Mouse (Mus musculus) 3134 (cell line): ENCODE measurements around the gene Tom1.

Source experiments
- DNase-seq: peaks from one replicate; pipeline ENCODE4 v3.0.0-alpha.2; 2011; ENCODE audit warnings: low spot score; ENCODE audit not compliant: insufficient read length; ENCODE audit errors: extremely low read depth

Gene Tom1

DNA sequence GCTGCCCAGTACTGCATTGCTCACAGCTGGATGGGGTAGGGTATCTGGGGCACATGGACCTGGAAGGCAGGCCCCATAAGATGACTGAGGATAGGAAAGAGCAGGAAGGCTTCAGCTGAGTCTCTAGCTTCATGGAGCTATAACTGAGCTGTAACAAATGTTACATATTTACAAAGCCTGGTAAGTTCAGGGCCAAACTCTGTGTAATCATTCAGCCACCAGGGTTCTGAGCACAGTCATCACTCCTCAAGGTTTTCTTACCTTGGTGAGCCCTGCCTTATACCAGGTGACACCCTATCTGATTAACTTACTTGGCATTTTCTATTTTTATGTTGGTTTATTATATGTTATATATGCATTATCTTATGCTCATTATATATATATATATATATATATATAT is 53.6 kb downstream of the Tom1 start:
- DNase-seq, result no peak

DNA sequence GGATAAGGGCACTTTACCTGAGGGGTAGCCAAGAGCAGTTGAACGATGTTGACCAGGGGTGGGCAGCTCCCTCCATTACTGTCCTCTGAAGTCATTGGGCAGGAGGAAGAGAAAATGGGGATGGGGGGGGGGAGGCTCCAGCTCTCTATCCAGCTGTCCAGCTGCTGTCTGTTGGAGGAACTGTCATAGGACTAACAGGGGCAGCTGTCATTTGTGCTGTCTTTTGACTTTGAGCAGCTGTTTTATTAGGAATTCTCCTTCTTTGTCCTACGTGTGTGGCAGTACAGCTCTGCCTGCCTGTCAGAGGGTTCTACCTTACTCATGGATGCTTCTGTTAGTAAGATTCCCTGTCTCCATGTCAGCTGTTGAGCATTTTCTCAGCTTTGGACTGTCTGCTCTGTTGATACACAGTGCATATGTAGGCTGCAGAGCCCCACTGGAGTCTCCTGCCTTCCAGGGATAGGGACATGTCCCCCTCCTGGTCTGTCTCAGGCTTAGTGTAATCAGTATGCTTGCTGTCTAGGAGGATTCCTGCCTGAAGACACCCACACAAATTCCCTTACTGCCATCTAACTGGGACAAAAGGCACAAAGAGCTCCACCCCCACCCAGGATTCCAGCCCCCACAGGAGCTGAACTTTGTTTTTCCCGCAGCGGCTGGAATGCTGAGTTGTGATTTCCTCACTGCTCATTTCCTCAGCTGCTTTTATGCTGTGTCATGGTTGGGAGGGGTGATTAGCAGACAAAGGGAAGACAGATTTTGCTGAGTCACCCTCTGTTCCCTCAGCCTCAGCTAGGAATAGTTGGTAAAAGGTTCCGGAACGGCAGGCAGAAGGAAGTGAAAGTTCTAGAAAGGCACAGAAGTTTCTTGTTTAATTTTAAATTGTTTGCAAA is 55.7 kb downstream of the Tom1 start:
- peak; percentile 55 for DNase-seq

DNA sequence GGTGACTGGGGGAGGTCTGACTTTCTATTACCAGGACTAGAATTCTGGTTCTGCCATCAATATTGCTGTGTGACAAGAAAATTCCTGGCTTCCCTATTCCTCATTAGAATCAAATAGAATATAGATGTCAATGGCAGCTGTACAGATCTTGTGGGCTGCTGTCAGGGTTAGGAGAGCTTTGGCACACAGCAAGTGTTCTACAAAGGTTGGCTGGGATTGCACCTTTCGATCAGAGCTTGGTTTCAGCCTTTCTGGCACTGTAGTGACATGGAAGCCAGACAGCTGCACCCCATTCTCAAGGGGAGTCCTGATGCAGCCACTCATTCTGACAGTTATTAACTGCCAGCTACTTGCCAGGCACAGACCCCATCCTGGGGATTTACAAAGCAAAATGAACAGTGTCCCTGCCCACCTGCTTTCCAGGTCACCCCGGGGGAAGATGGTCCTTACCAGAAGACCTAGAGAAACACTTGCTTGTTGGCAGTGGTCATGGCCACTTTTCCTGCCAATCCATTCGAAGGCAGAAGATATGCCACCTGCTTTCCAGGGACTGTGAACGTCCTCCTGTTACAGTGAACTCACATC is 57.4 kb downstream of the Tom1 start:
- no peak for DNase-seq

DNA sequence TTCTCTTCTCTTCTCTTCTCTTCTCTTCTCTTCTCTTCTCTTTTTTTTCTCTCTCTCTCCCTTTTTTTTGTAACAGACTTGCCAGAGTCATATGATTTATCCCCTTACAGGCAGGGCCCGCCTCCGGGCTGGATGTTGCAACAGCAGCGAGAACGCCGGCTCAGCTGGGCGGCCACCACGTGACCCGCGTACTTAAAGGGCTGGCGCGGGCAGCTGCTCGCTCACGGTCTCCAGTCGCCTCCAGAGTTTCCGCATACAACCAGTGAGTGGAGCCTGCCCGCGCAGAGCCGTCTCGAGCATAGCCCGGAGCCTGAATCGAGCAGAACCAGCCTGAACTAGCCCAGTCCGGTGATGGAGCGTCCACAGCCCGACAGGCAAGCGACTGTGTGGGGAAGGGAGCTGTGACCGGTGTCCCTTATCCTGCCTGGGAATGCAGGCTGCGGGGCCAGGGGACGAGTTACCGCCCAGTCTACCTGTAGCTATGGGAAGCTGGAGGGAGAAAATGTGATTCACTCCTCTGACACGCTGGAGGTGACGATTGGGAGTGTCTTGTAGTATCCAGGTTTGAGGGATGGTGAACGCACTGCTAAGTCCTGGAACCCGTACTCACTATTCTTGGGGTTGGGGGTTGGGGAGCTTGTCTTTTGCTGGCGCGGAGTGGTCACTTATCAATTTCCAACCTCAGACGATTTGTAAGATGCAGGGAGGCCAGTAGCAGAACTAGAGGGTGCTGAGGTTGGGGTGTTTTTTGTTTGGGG is 60.1 kb downstream of the Tom1 start, which contains the start of gene Hmox1:
Gene Hmox1 (plus strand): TSS at position 223 of the 758 bp plus-strand sequence.
- peak; percentile 96 for DNase-seq

DNA sequence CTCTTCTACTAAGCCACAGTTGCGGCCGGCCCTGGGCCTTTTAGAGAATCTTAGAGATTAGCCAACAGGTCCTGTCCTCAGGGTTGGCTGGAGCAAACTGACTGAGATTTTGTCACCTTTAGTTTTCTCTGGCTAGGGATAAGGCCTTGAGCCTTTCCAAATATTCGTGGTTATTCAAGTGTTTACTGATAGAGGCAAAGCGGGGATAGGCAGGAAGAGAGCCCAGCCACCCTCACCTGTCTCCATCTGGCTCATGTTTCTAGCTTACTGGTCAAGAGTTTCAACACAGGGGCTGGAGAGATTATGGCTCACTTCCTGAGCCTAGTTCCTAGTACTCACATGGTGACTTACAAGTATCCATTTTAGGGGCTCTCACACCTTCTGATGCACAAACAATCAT is 69.5 kb downstream of the Tom1 start:
- DNase-seq, result no peak

DNA sequence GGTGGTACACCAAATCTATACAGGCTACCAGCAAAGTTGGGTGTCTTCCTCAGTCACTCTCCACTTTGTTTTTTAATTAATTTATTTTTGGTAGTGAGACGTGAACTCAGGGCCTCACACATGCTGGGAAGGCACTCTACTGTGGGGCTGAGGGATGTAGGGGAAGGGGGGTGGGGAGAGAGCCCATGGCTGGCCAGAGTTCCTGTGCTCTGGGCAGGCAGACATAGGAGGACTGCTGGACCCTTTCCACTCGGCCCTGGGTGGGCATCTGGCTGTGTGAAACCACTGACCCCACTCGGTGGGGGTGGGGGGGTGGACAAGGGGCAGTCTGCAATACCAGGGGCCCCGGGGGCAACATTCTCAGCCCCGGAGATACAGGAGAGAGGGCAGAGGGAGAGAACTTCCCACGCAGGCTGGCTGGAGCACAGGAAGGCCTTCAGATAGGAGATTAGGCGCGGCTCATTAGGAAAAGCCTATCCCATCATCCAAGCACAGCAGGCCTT is 69.9 kb downstream of the Tom1 start:
- no peak for DNase-seq

DNA sequence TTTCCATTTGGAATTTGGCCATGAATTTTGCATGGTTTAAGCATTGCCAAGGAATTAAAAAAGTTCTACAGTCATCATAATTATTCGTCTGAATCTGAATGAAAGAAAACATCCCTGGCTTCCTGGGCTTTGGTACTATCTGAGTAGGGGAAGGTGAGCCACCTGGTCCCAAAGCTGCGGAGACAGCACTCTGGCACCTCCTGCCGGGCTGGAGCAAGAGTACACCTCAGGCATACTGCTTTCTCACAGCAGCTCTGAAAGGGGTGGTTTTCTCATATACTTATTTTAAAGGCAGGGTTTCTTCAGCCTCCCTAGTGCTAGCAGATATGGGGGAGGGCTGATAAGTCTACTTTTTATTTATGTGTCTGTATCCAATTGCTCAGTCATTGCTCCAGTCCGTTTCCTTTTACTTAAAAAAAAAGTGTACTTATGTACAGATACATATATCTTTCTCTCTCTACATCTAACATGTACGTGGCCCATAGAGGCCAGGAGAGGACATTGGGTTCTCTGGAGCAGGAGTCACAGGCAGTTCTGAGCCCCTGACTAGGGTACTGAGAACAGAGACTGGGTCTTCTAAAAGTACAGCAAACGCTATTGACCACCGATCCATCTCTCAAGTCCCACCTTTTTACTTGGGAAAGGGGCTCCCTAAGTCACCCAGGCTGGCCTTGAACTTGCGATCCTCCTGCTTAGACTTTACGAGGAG is 75.2 kb downstream of the Tom1 start:
- DNase-seq, result peak; percentile 59

DNA sequence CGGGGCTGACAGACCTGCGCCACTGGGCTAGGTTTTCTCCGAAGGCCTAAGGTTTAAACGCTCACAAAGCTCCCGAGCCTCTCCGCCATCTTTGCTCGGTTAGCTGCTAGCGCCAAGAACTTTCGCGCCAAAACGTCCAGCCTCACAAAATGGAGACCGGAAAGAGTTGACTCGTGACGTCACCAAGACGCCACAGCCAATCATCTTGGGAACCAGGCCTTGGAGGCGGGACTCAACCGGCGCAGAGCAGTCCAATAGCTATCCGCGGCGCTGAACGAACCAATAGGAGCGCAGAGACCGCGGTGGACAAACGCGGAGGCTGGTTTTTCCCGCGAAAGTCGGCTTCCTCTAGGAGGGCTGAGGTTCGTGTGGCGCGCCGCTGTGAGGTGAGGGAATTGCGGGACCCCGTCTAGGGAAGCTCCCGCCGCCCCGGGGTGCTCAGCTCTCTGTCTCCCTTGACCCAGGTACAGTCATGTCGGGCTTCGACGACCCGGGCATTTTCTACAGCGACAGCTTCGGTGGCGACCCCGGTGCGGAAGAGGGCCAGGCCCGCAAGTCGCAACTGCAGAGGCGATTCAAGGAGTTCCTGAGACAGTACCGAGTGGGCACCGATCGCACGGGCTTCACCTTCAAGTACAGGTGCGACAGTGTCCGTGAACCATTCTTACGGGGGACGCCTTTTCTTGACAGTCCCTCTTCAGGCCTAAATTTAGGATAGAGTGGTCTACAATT is 75.9 kb downstream of the Tom1 start, which contains the start of gene Mcm5:
Gene Mcm5 (plus strand): TSS at position 334 of the 732 bp plus-strand sequence.
- DNase-seq, result peak; percentile 94

DNA sequence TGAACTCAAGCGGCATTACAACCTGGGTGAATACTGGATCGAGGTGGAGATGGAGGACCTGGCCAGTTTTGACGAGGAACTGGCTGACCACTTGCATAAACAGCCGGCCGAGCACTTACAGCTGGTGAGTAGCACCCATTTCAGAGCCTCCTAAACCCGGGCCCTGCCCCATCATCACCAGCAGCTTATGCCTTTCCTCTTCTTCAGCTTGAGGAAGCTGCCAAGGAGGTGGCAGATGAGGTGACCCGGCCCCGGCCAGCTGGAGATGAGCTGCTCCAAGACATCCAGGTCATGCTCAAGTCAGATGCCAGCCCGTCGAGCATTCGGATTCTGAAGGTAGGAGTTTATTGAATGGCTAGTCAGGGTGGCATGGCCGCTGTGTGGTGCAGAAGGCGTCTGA is 76.6 kb downstream of the Tom1 start:
- DNase-seq, result peak; percentile 28

DNA sequence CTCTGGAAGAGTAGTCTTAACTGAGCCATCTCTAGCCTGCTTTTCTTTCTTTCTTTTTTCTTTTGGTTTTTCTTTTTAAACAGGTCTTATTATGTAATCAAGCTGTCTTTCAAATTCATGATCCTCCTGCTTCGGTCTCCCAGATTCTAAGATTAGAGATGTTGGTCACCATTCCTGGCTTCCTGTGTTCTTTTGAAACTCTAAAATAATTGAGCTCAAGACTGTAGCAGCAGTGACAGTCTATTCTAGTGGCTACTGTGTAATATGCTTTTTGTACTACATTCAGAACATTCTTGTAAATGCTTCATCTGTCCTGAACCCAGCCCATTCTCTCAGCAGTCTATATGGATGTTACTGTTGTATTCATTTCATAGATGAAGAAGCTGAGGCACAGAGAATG is 85.0 kb downstream of the Tom1 start:
- no peak for DNase-seq

DNA sequence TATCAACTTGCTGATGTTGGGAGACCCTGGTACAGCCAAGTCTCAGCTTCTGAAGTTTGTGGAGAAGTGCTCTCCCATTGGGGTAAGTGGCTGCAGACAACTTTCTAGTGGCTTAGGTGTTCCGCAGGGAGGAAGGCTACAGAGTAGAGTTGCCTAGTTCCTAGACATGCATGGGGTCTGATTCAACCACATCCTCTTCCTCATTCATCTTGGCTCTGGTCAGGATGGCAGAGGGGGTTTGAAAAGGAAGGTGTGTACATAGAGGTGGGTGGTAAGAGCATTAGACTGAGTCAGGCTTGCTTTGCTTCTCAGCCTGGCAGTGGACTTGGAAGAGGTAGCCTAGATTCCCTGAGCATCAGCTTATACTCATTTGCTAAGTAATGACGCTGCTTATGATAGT is 85.8 kb downstream of the Tom1 start:
- DNase-seq, result no peak
